Mouse (Mus musculus): ENCODE data around the gene Med12.

DNA sequence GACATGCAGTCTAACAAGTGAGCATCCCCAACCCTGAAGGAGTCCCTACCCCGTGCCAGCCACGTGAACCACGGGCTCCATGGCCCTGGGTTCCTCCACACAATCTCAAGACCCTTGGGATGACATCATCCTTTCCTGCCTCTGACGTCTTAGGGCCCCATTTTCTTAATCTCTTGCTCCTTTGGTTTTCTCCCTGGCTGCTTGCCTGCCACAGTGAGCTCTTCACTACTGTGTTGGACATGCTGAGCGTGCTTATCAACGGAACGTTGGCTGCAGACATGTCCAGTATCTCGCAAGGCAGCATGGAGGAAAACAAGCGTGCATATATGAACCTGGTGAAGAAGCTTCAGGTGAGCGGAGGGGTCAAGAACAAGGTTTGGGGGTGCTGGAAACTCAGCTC is 16.3 kb downstream of the Med12 start:
- no peak for TF ChIP-seq CTCF (IDR thresholded peaks at IDR 0.05; ENCODE audit: low read depth)
- no peak for TF ChIP-seq EP300 (optimal IDR thresholded peaks at IDR 0.05)
